Mouse (Mus musculus) forebrain, postnatal 0 days (tissue): ENCODE measurements at regions not wholly inside any gene's neighbourhood (a gene's known extent, or its start where the extent isn't known, plus 50 kb on each side); places are given as distances from the start of the nearest gene placed in this dataset.

ENCODE experiments used
- ATAC-seq: fragments of 200-750 bp; cut with Nextera tagmentation; 2 replicates; pipeline ENCODE4 v1.8.0; 2017; ENCODE audit warnings: mild to moderate bottlenecking, moderate library complexity
- DNase-seq: peaks from one replicate; pipeline ENCODE4 v3.0.0-alpha.2; 2015
- H3K27ac ChIP-seq: fragments of 300-500 bp; sonication (generic); 2 replicates; pipeline ENCODE4 v1.5.1; 2014; ENCODE audit warnings: low read depth, mild to moderate bottlenecking, antibody characterized with exemption, low read length, moderate library complexity, mixed read lengths
- H3K27me3 ChIP-seq: fragments of 300-500 bp; sonication (generic); 2 replicates; pipeline ENCODE4 v1.6.1; 2014; ENCODE audit warnings: mild to moderate bottlenecking, low read length, mixed read lengths; ENCODE audit not compliant: insufficient read depth
- H3K36me3 ChIP-seq: fragments of 300-500 bp; sonication (generic); 2 replicates; pipeline ENCODE4 v1.6.1; 2014; ENCODE audit warnings: mild to moderate bottlenecking, moderate library complexity; ENCODE audit not compliant: insufficient read depth
- H3K4me1 ChIP-seq: fragments of 300-500 bp; sonication (generic); 2 replicates; pipeline ENCODE4 v1.6.1; 2014; ENCODE audit warnings: antibody characterized with exemption; ENCODE audit not compliant: insufficient read depth
- H3K4me2 ChIP-seq: fragments of 300-500 bp; sonication (generic); 2 replicates; pipeline ENCODE4 v1.6.1; 2014; ENCODE audit warnings: low read depth, mild to moderate bottlenecking, moderate library complexity
- H3K4me3 ChIP-seq: fragments of 300-500 bp; sonication (generic); 2 replicates; pipeline ENCODE4 v1.5.1; 2014; ENCODE audit warnings: low read depth, low read length, mixed read lengths
- H3K9ac ChIP-seq: fragments of 300-500 bp; sonication (generic); 2 replicates; pipeline ENCODE4 v1.6.1; 2014; ENCODE audit warnings: mild to moderate bottlenecking
- H3K9me3 ChIP-seq: fragments of 300-500 bp; sonication (generic); 2 replicates; pipeline ENCODE4 v1.6.1; 2016; ENCODE audit warnings: low read length
- CTCF ChIP-seq: sonication (generic); IDR thresholded peaks from 2 replicates; pipeline ENCODE4 v1.5.1; 2016; ENCODE audit warnings: antibody characterized with exemption, control low read depth, low read depth
- WGBS: fragments of 180-500 bp; shearing (Covaris S2); extraction: QIAGEN DNeasy Blood & Tissue Kit; methylation state at CpG from one replicate; pipeline ENCODE4 v1.1.7; 2014; 5-methylcytosine and 5-hydroxymethylcytosine counted together

GRCm38 (mm10) chr5:72225056-72225455, 57.1 kb upstream of the Commd8 start:
- Histone ChIP-seq H3K9me3 (no peaks in the 10 kb centered on the region), H3K27me3 (no peaks in the 10 kb centered on the region), H3K4me2 (no peak overlapping the region), H3K4me3 (no peak overlapping the region), H3K9ac (no peak overlapping the region), H3K36me3 (no peaks in the 10 kb centered on the region), H3K27ac (no peak overlapping the region), H3K4me1 (no peaks in the 10 kb centered on the region)
- WGBS, result 77% methylated on average over 7 of the region's 7 CpGs
- TF ChIP-seq CTCF, result no peak
- DNase-seq (no peak), ATAC-seq (no peak)

GRCm38 (mm10) chr5:72224551-72224966, 56.6 kb upstream of the Commd8 start:
- TF ChIP-seq CTCF, result no peak
- no peak overlapping the region for H3K9ac ChIP-seq
- no peak overlapping the region for H3K4me2 ChIP-seq
- DNase-seq (no peak), ATAC-seq (no peak)
- no peaks in the 10 kb centered on the region for H3K36me3 ChIP-seq
- no peaks in the 10 kb centered on the region for H3K4me1 ChIP-seq
- H3K27me3 ChIP-seq, result no peaks in the 10 kb centered on the region
- no peak overlapping the region for H3K4me3 ChIP-seq
- no peaks in the 10 kb centered on the region for H3K9me3 ChIP-seq
- no peak overlapping the region for H3K27ac ChIP-seq
- WGBS, result 47% methylated on average over 6 of the region's 6 CpGs

- Histone ChIP-seq H3K4me1 (no peaks in the 10 kb centered on the region), H3K4me2 (no peak overlapping the region), H3K4me3 (no peak overlapping the region), H3K27me3 (no peaks in the 10 kb centered on the region), H3K9ac (no peak overlapping the region), H3K36me3 (no peaks in the 10 kb centered on the region), H3K27ac (no peak overlapping the region), H3K9me3 (no peaks in the 10 kb centered on the region)
- ATAC-seq (no peak), DNase-seq (no peak)
- 84% methylated on average over 3 of the region's 3 CpGs for WGBS
- TF ChIP-seq CTCF, result no peak
These were observed 54.9 kb upstream of the Commd8 start for GRCm38 (mm10) chr5:72222902-72223301.

- no peaks in the 10 kb centered on the region for H3K4me1 ChIP-seq
- H3K36me3 ChIP-seq, result no peaks in the 10 kb centered on the region
- no peak for TF ChIP-seq CTCF
- DNase-seq (no peak), ATAC-seq (no peak)
- no peak overlapping the region for H3K9ac ChIP-seq
- H3K4me2 ChIP-seq, result no peak overlapping the region
- H3K27ac ChIP-seq, result no peak overlapping the region
- H3K9me3 ChIP-seq, result no peaks in the 10 kb centered on the region
- no peaks in the 10 kb centered on the region for H3K27me3 ChIP-seq
- no peak overlapping the region for H3K4me3 ChIP-seq
- WGBS, result 89% methylated on average over 12 of the region's 12 CpGs
These were observed 51.7 kb upstream of the Commd8 start for GRCm38 (mm10) chr5:72219697-72220096.

- ATAC-seq (no peak), DNase-seq (no peak)
- H3K4me3 ChIP-seq, result no peak overlapping the region
- H3K27ac ChIP-seq, result no peak overlapping the region
- WGBS, result 96% methylated on average over 7 of the region's 7 CpGs
- no peak overlapping the region for H3K4me2 ChIP-seq
- no peaks in the 10 kb centered on the region for H3K4me1 ChIP-seq
- TF ChIP-seq CTCF, result no peak
- H3K9me3 ChIP-seq, result no peaks in the 10 kb centered on the region
- H3K27me3 ChIP-seq, result no peaks in the 10 kb centered on the region
- H3K36me3 ChIP-seq, result no peaks in the 10 kb centered on the region
- H3K9ac ChIP-seq, result no peak overlapping the region
These were observed 51.3 kb upstream of the Commd8 start for GRCm38 (mm10) chr5:72219248-72219647.
